Mouse (Mus musculus) embryonic facial prominence, embryonic 11.5 days (tissue): ENCODE data around the gene Slc4a2. TPM values are rescaled to one million over a fixed set of nuclear protein-coding genes. Genes with fewer than 3 reads are reported as not detected.
A peak's percentile ranks its signal among the peaks of the same experiment; 100 is the strongest.

Experiments used
- ATAC-seq: fragments of 200-750 bp; cut with Nextera tagmentation; replicated peaks from 2 replicates; pipeline ENCODE4 v1.8.0; 2017; ENCODE audit warnings: low read depth; ENCODE audit not compliant: insufficient number of reproducible peaks, low FRiP score, low TSS enrichment
- DNase-seq: peaks from one replicate; pipeline ENCODE4 v3.0.0-alpha.2; 2015; ENCODE audit warnings: low spot score
- H3K27ac ChIP-seq: fragments of 300-500 bp; sonication (generic); replicated peaks from 2 replicates; pipeline ENCODE4 v1.5.1; 2014; ENCODE audit warnings: mild to moderate bottlenecking, low read depth, low read length, control low read depth
- H3K27me3 ChIP-seq: fragments of 300-500 bp; sonication (generic); 2 replicates; pipeline ENCODE4 v1.6.1; 2014; ENCODE audit warnings: mild to moderate bottlenecking, low read length, moderate library complexity, mixed read lengths; ENCODE audit not compliant: control insufficient read depth, insufficient read depth
- H3K36me3 ChIP-seq: fragments of 300-500 bp; sonication (generic); replicated peaks from 2 replicates; pipeline ENCODE4 v1.6.1; 2014; ENCODE audit warnings: low read depth, mild to moderate bottlenecking, low read length, moderate library complexity, mixed read lengths; ENCODE audit not compliant: control insufficient read depth, insufficient read depth
- H3K4me1 ChIP-seq: fragments of 300-500 bp; sonication (generic); 2 replicates; pipeline ENCODE4 v1.6.1; 2014; ENCODE audit warnings: low read length, mixed read lengths; ENCODE audit not compliant: control insufficient read depth, insufficient read depth
- H3K4me2 ChIP-seq: fragments of 300-500 bp; sonication (generic); 2 replicates; pipeline ENCODE4 v1.6.1; 2014; ENCODE audit warnings: low read depth, mild to moderate bottlenecking, control low read depth, low read length, moderate library complexity
- H3K4me3 ChIP-seq: fragments of 300-500 bp; sonication (generic); 2 replicates; pipeline ENCODE4 v1.5.1; 2014; ENCODE audit warnings: low read depth, low read length, control low read depth
- H3K9ac ChIP-seq: fragments of 300-500 bp; sonication (generic); replicated peaks from 2 replicates; pipeline ENCODE4 v1.6.1; 2014; ENCODE audit warnings: mild to moderate bottlenecking, control low read depth, low read length
- H3K9me3 ChIP-seq: fragments of 300-500 bp; sonication (generic); replicated peaks from 2 replicates; pipeline ENCODE4 v1.6.1; 2016; ENCODE audit warnings: mild to moderate bottlenecking, low read length, inconsistent platforms, mixed read lengths; ENCODE audit not compliant: control insufficient read depth
- WGBS: fragments of 180-500 bp; shearing (Covaris S2); extraction: QIAGEN DNeasy Blood & Tissue Kit; methylation state at CpG from one replicate; pipeline ENCODE4 v1.1.7; 2014; 5-methylcytosine and 5-hydroxymethylcytosine counted together
- polyA plus RNA-seq: library from polyadenylated mRNA; unstranded; fragments of >200 nt; fragmentation: Nextera tagmentation; extraction: Ambion mirVana; gene quantifications from 2 replicates; pipeline ENCODE4 v1.2.1, GENCODE M21; 2014

Slc4a2 gene
- polyA plus RNA-seq, 1 experiment from 2014 or later = 16.5 TPM

DNA sequence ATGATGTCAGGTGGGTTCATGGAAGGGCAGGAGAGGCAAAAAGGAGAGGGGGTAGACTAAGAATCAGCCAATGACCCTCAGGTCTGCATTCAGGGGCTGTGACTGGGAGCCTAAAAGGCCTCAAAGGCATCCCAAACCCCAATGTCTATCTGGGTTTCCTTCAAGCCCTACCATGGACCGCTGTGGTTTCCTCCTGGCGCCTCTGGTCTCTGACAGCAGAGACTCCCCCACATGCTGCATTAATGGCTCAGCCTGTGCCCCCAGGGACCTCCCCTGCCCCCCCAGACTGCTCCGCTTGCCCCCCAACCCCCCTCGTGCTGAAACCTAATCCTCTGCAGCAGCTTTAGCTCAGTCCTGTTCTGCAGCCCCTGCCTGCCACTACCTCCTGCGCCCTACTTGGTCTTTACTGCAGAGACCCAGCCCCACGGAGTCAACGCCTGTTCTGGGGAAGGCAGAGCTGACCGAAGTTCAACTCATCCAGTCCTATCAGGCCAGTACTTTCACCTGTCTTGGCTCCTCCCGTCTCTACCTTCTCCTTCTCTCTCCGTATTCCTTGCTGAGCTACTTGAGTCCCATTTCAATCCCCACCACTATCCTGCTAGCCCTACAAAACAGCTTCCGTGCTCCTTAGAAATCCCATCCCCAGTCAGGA is 10.5 kb upstream of the Slc4a2 start, which contains the start of gene Asic3:
TSS of gene Asic3 (plus strand) at position 351 of the 652 bp plus-strand sequence.
- peak; percentile 35 for DNase-seq
- no peak for ATAC-seq
- no peaks in the 10 kb centered on the region for H3K27me3 ChIP-seq
- no peaks in the 10 kb centered on the region for H3K4me1 ChIP-seq
- H3K9ac ChIP-seq = peak within 1 kb of the TSS; percentile 10; the same call in 1 of the 2 replicates
- no peak within 1 kb of the TSS for H3K4me2 ChIP-seq
- no peaks in the 10 kb centered on the region for H3K9me3 ChIP-seq
- no peak within 1 kb of the TSS for H3K4me3 ChIP-seq
- WGBS = 38% methylated on average over 11 of the region's 11 CpGs
- H3K36me3 ChIP-seq = no peaks in the 10 kb centered on the region
- no peak within 1 kb of the TSS for H3K27ac ChIP-seq

DNA sequence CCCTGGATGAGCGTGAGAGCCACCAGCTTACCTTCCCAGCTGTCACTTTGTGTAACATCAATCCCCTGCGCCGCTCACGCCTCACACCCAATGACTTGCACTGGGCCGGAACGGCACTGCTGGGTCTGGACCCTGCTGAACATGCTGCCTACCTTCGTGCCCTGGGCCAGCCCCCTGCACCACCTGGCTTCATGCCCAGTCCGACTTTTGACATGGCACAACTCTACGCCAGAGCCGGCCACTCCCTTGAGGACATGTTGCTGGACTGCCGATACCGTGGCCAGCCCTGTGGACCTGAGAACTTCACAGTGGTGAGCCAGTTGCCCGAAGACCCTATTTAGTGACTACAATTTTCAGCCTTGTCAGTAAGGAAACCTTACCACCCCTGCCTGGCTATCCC is 9.7 kb upstream of the Slc4a2 start:
- DNase-seq (no peak), ATAC-seq (peak; percentile 31; the same call in 1 of the 2 replicates)
- Histone ChIP-seq H3K4me1 (no peaks in the 10 kb centered on the region), H3K27me3 (no peaks in the 10 kb centered on the region), H3K36me3 (no peaks in the 10 kb centered on the region; the same call in 1 of the 2 replicates), H3K9me3 (no peaks in the 10 kb centered on the region), H3K9ac (no peak overlapping the region), H3K27ac (no peak overlapping the region), H3K4me3 (no peak overlapping the region), H3K4me2 (no peak overlapping the region)
- WGBS = 83% methylated on average over 13 of the region's 13 CpGs

DNA sequence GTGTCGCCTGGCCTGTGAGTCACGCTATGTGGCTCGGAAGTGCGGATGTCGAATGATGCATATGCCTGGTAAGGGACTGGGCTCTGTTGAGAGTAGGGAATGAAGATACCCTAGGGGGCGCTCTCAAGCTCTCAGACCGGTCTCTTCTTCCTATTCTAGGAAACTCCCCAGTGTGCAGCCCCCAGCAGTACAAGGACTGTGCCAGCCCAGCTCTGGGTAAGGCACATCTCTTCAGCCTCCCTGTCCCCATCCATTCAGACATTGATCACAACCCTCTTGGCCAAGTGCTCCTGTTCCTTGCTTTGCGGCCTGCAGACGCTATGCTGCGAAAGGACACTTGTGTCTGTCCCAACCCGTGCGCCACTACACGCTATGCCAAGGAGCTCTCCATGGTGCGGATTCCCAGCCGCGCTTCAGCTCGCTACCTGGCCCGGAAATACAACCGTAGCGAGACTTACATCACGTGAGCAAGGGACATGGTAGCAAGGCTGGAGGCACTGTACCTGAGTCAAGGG is 7.4 kb upstream of the Slc4a2 start:
- no peaks in the 10 kb centered on the region for H3K27me3 ChIP-seq
- H3K36me3 ChIP-seq = no peaks in the 10 kb centered on the region; the same call in 1 of the 2 replicates
- WGBS = 6% methylated on average over 21 of the region's 21 CpGs
- no peak overlapping the region for H3K27ac ChIP-seq
- H3K4me2 ChIP-seq = no peak overlapping the region
- DNase-seq (peak; percentile 76), ATAC-seq (peak; percentile 22)
- no peak overlapping the region for H3K9ac ChIP-seq
- H3K4me1 ChIP-seq = no peaks in the 10 kb centered on the region; the same call in 1 of the 2 replicates
- H3K4me3 ChIP-seq = no peak overlapping the region
- no peaks in the 10 kb centered on the region for H3K9me3 ChIP-seq

DNA sequence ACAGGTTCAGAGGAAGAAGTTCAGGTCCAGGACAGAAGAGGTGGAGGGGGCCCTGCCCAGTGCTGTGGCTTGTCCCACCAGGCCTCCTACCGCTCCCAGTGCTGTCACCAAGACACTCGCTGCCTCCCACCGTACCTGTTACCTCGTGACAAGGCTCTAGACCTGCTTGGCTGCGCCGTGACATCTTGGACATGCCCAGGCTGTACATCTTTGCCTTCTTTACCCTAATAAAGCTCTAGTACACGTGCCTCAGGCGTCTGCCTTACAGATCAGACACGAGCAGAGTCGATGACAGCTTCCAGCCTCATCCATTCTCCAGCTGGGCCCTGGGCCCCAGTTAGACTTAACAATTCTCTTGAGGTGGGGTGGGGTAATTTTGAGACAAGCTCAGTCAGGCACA is 6.0 kb upstream of the Slc4a2 start:
- ATAC-seq (no peak), DNase-seq (no peak)
- no peak overlapping the region for H3K4me2 ChIP-seq
- no peaks in the 10 kb centered on the region; the same call in 1 of the 2 replicates for H3K36me3 ChIP-seq
- 83% methylated on average over 10 of the region's 10 CpGs for WGBS
- no peak overlapping the region for H3K27ac ChIP-seq
- H3K27me3 ChIP-seq = no peaks in the 10 kb centered on the region
- no peaks in the 10 kb centered on the region; the same call in 1 of the 2 replicates for H3K4me1 ChIP-seq
- no peak overlapping the region for H3K9ac ChIP-seq
- no peak overlapping the region for H3K4me3 ChIP-seq
- no peaks in the 10 kb centered on the region for H3K9me3 ChIP-seq

DNA sequence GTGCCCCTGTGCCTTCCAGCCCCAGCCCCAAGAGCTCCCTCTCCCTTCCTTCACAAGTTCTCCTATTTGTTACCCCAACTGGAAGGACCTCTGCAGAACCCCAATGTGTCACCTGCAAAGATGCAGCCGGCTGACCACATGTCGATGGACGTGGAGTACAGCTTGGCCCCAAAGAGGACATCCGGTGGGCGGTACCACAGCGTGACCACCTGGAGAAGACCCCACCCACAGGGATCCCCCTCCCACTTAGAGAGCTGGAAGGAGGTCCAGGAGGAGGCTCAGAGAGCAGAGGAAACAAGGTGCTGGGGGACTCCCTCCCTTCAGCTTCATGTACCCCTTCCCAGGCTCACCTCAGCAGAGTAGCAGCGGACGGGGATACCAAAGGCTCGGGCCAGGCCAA is 3.3 kb upstream of the Slc4a2 start:
- Histone ChIP-seq H3K27ac (no peak overlapping the region), H3K36me3 (no peaks in the 10 kb centered on the region; the same call in 1 of the 2 replicates), H3K4me3 (no peak overlapping the region), H3K9ac (no peak overlapping the region), H3K4me2 (no peak overlapping the region), H3K27me3 (no peaks in the 10 kb centered on the region), H3K9me3 (no peaks in the 10 kb centered on the region), H3K4me1 (no peaks in the 10 kb centered on the region; the same call in 1 of the 2 replicates)
- DNase-seq = no peak
- 80% methylated on average over 9 of the region's 9 CpGs for WGBS
- ATAC-seq = no peak

DNA sequence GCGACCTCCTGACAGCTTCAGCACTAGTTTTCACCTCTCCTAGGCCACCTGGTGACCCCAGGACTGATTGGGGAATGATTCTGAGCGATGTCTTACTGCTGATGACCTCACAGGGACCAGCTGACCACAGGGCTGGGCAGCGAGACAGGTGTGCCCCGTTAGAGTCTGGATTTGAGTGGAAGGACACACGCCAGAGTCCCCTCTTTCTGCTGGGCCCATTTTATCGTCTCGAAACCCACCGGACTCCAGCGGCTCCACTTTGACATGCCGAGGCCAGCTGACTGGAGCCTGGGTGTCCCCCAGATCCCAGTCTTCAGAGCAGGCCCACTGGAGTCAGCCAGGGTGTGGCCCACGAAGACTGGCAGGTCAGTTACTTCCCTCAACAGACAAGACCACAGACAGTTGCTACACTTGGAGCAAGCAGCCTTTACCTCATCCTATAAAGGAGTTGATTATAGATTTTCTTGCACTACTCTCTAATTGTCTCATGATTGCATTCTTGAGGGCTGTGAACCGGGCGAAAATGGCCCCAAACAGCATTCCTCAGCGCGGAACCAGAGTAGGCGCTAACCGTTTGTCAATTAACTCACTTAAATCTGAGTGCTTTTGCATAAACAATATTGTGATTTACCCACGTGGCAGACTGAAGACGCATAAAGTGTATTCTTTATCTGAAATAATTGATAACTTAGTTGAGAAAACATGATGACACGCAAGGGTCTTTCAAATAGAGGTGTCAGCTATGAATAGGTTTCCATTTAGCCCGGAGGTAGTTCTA is 556 bp downstream of the Slc4a2 start:
- peaks cover 19% of the 10 kb centered on the region for H3K4me1 ChIP-seq
- H3K4me2 ChIP-seq = peak overlapping the region; percentile 87
- H3K9me3 ChIP-seq = no peaks in the 10 kb centered on the region
- H3K9ac ChIP-seq = peak overlapping the region; percentile 68
- no peak; the same call in 1 of the 2 replicates for ATAC-seq
- peak overlapping the region; percentile 71; the same call in 1 of the 2 replicates for H3K27ac ChIP-seq
- DNase-seq = peak; percentile 15
- no peaks in the 10 kb centered on the region for H3K27me3 ChIP-seq
- WGBS = 13% methylated on average over 21 of the region's 21 CpGs
- H3K4me3 ChIP-seq = peak overlapping the region; percentile 64
- H3K36me3 ChIP-seq = no peaks in the 10 kb centered on the region; the same call in 1 of the 2 replicates

DNA sequence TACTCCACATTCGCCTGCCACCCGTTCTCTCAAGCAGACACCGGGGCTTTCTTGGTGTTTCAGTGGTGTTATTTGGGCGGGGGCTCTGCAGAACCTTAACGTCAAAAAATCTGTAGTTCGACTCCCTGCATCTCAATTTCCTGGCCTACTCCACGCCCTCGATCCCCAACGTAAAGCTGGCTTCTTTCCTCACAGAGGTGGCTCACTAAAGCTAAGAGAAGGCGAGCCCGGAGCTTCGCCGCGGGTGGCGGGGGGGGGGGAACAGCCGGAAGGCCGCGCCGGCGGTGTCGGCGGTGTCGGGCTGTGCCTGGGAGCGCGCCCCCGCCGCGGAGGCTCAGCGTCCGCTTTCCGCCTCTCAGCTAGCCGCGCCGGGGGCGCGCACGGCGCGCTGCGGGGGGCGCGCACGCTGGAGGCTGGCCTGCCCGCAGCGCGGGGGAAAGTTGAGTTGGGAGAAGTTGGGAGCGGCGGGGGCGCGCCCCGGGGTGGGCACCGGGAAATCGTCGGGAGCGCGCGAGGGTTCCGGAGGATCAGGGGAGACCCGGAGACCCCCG is 1.3 kb downstream of the Slc4a2 start:
- Histone ChIP-seq H3K9me3 (no peaks in the 10 kb centered on the region), H3K27ac (peak overlapping the region; percentile 67), H3K4me2 (peak overlapping the region; percentile 87), H3K27me3 (no peaks in the 10 kb centered on the region), H3K9ac (peak overlapping the region; percentile 68), H3K4me3 (peak overlapping the region; percentile 64), H3K4me1 (peaks cover 19% of the 10 kb centered on the region), H3K36me3 (peaks cover 2% of the 10 kb centered on the region)
- WGBS = 2% methylated on average over 51 of the region's 60 CpGs
- ATAC-seq = no peak
- peak; percentile 95 for DNase-seq
